Mouse (Mus musculus): ENCODE measurements at regions not wholly inside any gene's neighbourhood (a gene's known extent, or its start where the extent isn't known, plus 50 kb on each side); places are given as distances from the start of the nearest gene placed in this dataset.

- no peaks in the 10 kb centered on the region for H3K27me3 ChIP-seq (ENCODE audit: control insufficient read depth, insufficient read depth, low read depth, low read length)
- no peak overlapping the region for H3K4me2 ChIP-seq (ENCODE audit: low read depth, low read length)
- H3K36me3 ChIP-seq (ENCODE audit: control insufficient read depth, insufficient read depth), result no peaks in the 10 kb centered on the region
- H3K4me1 ChIP-seq (ENCODE audit: control insufficient read depth, low read depth, low read length), result no peaks in the 10 kb centered on the region; the same call in 1 of the 2 replicates
- no peak for ATAC-seq (ENCODE audit: low read depth)
- H3K4me3 ChIP-seq (ENCODE audit: low read depth, low read length), result no peak overlapping the region
- 21% methylated on average over 9 of the region's 9 CpGs for WGBS (ENCODE audit: insufficient replicate concordance)
- no peak overlapping the region for H3K9ac ChIP-seq (ENCODE audit: low read depth, low read length)
- H3K9me3 ChIP-seq (replicated peaks; ENCODE audit: control insufficient read depth, low read length), result no peaks in the 10 kb centered on the region
- no peak overlapping the region for H3K27ac ChIP-seq (ENCODE audit: low read length)
Measured at GRCm38 (mm10) chr6:100376656-100377055, 89.4 kb upstream of the Rybp start.

- Histone ChIP-seq H3K27ac (ENCODE audit: low read length) (no peak overlapping the region), H3K36me3 (ENCODE audit: control insufficient read depth, insufficient read depth) (no peaks in the 10 kb centered on the region), H3K9ac (ENCODE audit: low read depth, low read length) (no peak overlapping the region), H3K9me3 (replicated peaks; ENCODE audit: control insufficient read depth, low read length) (no peaks in the 10 kb centered on the region), H3K27me3 (ENCODE audit: control insufficient read depth, insufficient read depth, low read depth, low read length) (no peaks in the 10 kb centered on the region), H3K4me2 (ENCODE audit: low read depth, low read length) (no peak overlapping the region), H3K4me3 (ENCODE audit: low read depth, low read length) (no peak overlapping the region), H3K4me1 (ENCODE audit: control insufficient read depth, low read depth, low read length) (no peaks in the 10 kb centered on the region; the same call in 1 of the 2 replicates)
- WGBS (ENCODE audit: insufficient replicate concordance), result 88% methylated on average over 1 of the region's 1 CpGs
- ATAC-seq (ENCODE audit: low read depth), result no peak
Measured at GRCm38 (mm10) chr6:100370828-100371227, 83.5 kb upstream of the Rybp start.

- 32% methylated on average over 5 of the region's 5 CpGs for WGBS (ENCODE audit: insufficient replicate concordance)
- Histone ChIP-seq H3K9me3 (replicated peaks; ENCODE audit: control insufficient read depth, low read length) (no peaks in the 10 kb centered on the region), H3K4me3 (ENCODE audit: low read depth, low read length) (no peak overlapping the region), H3K9ac (ENCODE audit: low read depth, low read length) (no peak overlapping the region), H3K4me2 (ENCODE audit: low read depth, low read length) (no peak overlapping the region), H3K4me1 (ENCODE audit: control insufficient read depth, low read depth, low read length) (no peaks in the 10 kb centered on the region; the same call in 1 of the 2 replicates), H3K27me3 (ENCODE audit: control insufficient read depth, insufficient read depth, low read depth, low read length) (no peaks in the 10 kb centered on the region), H3K27ac (ENCODE audit: low read length) (no peak overlapping the region), H3K36me3 (ENCODE audit: control insufficient read depth, insufficient read depth) (no peaks in the 10 kb centered on the region)
- ATAC-seq (ENCODE audit: low read depth), result no peak
Measured at GRCm38 (mm10) chr6:100370358-100370757, 83.1 kb upstream of the Rybp start.

DNA sequence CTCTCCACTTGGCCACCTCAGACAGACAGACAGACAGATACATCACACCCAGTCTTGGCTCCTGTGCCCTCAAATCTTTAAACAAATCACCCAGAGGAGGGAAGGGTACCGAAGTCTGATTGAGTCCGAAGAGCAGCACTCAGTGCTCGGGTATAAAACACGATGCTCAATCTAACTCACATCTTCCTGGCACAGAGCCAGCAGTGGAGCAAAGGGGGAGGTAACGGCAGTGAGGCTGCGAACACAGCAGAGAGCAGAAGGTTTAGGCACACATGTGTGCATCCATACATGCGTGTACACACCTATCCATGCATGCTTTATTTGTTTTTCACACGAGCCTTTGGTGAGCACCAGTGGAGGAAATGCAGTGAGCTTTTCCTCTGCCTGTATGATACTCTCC, 78.9 kb upstream of the Rybp start:
- Histone ChIP-seq H3K36me3 (ENCODE audit: control insufficient read depth, insufficient read depth) (no peaks in the 10 kb centered on the region), H3K9ac (ENCODE audit: low read depth, low read length) (no peak overlapping the region), H3K9me3 (replicated peaks; ENCODE audit: control insufficient read depth, low read length) (no peaks in the 10 kb centered on the region), H3K4me2 (ENCODE audit: low read depth, low read length) (no peak overlapping the region), H3K4me1 (ENCODE audit: control insufficient read depth, low read depth, low read length) (no peaks in the 10 kb centered on the region), H3K4me3 (ENCODE audit: low read depth, low read length) (no peak overlapping the region), H3K27ac (ENCODE audit: low read length) (no peak overlapping the region), H3K27me3 (ENCODE audit: control insufficient read depth, insufficient read depth, low read depth, low read length) (no peaks in the 10 kb centered on the region)
- WGBS (ENCODE audit: insufficient replicate concordance), result 37% methylated on average over 8 of the region's 8 CpGs
- ATAC-seq (ENCODE audit: low read depth), result no peak

DNA sequence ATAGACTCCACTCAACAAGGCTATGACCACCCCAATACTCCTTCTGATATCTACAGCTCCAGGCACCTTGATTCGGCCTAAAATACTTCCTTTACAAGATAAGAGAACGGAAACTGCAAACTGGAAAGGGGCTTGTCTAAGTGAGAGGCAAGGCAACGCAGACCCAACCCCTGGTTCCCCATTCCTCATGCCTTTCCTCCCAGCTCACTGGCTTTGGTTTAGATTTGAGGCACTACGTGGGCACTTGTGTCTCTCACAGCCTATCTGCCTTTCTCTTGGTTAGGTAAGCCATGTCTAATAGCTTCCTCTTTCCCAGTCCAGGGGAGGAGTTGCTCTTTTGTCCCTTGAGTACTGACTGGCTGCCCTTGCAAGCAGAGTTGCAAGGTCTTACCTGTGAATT, 78.5 kb upstream of the Rybp start:
- no peak overlapping the region for H3K4me3 ChIP-seq (ENCODE audit: low read depth, low read length)
- no peaks in the 10 kb centered on the region for H3K27me3 ChIP-seq (ENCODE audit: control insufficient read depth, insufficient read depth, low read depth, low read length)
- no peak overlapping the region for H3K4me2 ChIP-seq (ENCODE audit: low read depth, low read length)
- no peaks in the 10 kb centered on the region for H3K36me3 ChIP-seq (ENCODE audit: control insufficient read depth, insufficient read depth)
- no peak for ATAC-seq (ENCODE audit: low read depth)
- H3K9me3 ChIP-seq (replicated peaks; ENCODE audit: control insufficient read depth, low read length), result no peaks in the 10 kb centered on the region
- H3K27ac ChIP-seq (ENCODE audit: low read length), result no peak overlapping the region
- no peaks in the 10 kb centered on the region for H3K4me1 ChIP-seq (ENCODE audit: control insufficient read depth, low read depth, low read length)
- no peak overlapping the region for H3K9ac ChIP-seq (ENCODE audit: low read depth, low read length)
- 15% methylated on average over 4 of the region's 4 CpGs for WGBS (ENCODE audit: insufficient replicate concordance)

- WGBS (ENCODE audit: insufficient replicate concordance), result 69% methylated on average over 5 of the region's 5 CpGs
- H3K27ac ChIP-seq (ENCODE audit: low read length), result no peak overlapping the region
- ATAC-seq (ENCODE audit: low read depth), result no peak
- no peak overlapping the region for H3K4me2 ChIP-seq (ENCODE audit: low read depth, low read length)
- no peaks in the 10 kb centered on the region for H3K27me3 ChIP-seq (ENCODE audit: control insufficient read depth, insufficient read depth, low read depth, low read length)
- no peaks in the 10 kb centered on the region for H3K9me3 ChIP-seq (replicated peaks; ENCODE audit: control insufficient read depth, low read length)
- no peaks in the 10 kb centered on the region for H3K4me1 ChIP-seq (ENCODE audit: control insufficient read depth, low read depth, low read length)
- H3K9ac ChIP-seq (ENCODE audit: low read depth, low read length), result no peak overlapping the region
- H3K36me3 ChIP-seq (ENCODE audit: control insufficient read depth, insufficient read depth), result no peaks in the 10 kb centered on the region
- no peak overlapping the region for H3K4me3 ChIP-seq (ENCODE audit: low read depth, low read length)
Measured at GRCm38 (mm10) chr6:100363683-100364082, 76.4 kb upstream of the Rybp start.

DNA sequence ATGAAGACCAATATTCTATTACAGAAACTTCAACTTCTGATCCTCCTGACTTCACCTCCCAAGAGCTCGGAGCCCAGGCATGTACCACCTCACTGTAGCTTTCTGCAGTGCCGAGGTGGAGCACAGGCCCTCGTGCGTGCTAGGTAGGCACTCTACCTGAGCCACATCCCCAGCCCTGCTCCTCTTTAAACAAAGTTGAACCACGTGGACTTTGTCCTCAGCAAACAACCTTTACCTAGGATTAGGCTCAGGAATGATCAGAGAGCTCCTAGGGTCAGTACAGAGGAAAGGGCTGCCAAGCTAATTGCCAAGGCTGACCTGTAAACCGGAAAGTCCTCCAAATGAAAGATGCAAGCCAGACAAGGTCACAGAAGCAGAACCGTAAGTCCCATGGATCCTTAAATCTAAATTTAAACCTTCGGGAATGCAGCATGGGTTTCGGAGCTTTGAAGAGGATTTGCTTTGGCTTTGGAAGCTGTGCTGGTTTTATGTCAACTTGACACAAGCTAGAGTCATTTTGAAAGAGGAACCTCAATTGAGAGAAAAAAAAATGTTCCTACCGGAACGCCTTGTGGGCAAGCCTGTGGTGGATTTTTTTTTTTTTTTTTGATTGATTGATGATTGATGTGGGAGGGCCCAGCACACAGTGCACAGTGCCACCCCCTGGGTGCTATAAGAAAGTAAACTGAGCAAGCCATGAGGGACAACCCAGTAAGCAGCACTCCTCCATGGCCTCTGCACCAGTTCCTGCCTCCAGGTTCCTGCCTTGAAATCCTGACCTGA, 69.5 kb upstream of the Rybp start:
- H3K4me2 ChIP-seq (ENCODE audit: low read depth, low read length), result peak overlapping the region; percentile 17; the same call in 1 of the 2 replicates
- H3K9ac ChIP-seq (ENCODE audit: low read depth, low read length), result no peak overlapping the region

DNA sequence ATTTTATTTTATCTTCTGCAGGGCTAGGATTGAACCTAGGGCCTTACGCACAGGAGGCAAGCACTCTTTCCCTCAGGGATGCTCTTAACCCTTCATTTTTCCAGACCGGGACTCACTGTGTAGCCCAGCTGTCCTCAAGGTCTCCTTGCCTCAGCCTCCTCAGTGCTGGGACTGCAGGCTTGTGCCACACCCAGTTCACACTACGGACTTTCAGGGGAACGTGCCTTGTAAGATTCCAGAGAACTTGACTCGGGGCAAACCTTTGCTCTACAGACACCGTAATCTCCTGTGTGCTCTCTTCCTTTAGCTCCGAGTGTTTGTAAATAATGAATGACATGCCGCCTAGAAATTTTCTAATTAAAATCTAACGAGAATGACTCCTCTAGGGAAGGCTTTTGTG, 68.6 kb upstream of the Rybp start:
- ATAC-seq (ENCODE audit: low read depth), result no peak
- H3K4me3 ChIP-seq (ENCODE audit: low read depth, low read length), result no peak overlapping the region
- no peaks in the 10 kb centered on the region for H3K9me3 ChIP-seq (replicated peaks; ENCODE audit: control insufficient read depth, low read length)
- H3K4me2 ChIP-seq (ENCODE audit: low read depth, low read length), result no peak overlapping the region
- no peaks in the 10 kb centered on the region for H3K27me3 ChIP-seq (ENCODE audit: control insufficient read depth, insufficient read depth, low read depth, low read length)
- H3K27ac ChIP-seq (ENCODE audit: low read length), result no peak overlapping the region
- no peaks in the 10 kb centered on the region for H3K36me3 ChIP-seq (ENCODE audit: control insufficient read depth, insufficient read depth)
- WGBS (ENCODE audit: insufficient replicate concordance), result 67% methylated on average over 9 of the region's 9 CpGs
- H3K4me1 ChIP-seq (ENCODE audit: control insufficient read depth, low read depth, low read length), result no peaks in the 10 kb centered on the region; the same call in 1 of the 2 replicates
- no peak overlapping the region for H3K9ac ChIP-seq (ENCODE audit: low read depth, low read length)

More for the DNA sequence above, 69.5 kb upstream of the Rybp start:
- Histone ChIP-seq H3K27ac (ENCODE audit: low read length) (peak overlapping the region; percentile 13), H3K4me1 (ENCODE audit: control insufficient read depth, low read depth, low read length) (no peaks in the 10 kb centered on the region; the same call in 1 of the 2 replicates), H3K36me3 (ENCODE audit: control insufficient read depth, insufficient read depth) (no peaks in the 10 kb centered on the region), H3K4me3 (ENCODE audit: low read depth, low read length) (peak overlapping the region; percentile 11), H3K9me3 (replicated peaks; ENCODE audit: control insufficient read depth, low read length) (no peaks in the 10 kb centered on the region), H3K27me3 (ENCODE audit: control insufficient read depth, insufficient read depth, low read depth, low read length) (no peaks in the 10 kb centered on the region)
- peak; percentile 92 for ATAC-seq (ENCODE audit: low read depth)
- 42% methylated on average over 11 of the region's 11 CpGs for WGBS (ENCODE audit: insufficient replicate concordance)

DNA sequence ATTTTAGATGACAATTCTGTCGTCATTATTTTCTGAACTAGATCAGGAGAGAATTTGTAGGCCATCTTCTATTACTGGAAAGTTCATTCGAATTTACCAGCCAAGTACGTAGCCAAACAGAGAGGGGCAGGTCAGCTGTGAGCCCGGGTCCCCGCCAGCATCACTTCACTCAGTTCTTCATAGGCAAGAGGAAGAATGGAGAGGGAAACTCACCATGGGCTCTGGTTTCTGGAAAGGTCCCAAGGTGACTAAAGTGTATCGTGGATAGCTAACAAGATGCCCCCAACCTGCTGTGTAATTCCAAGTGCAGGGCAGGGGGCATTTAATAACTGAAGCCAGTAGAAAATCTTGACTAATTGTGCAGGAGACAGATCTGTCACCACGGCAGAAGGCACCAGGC, 60.2 kb upstream of the Rybp start:
- H3K4me3 ChIP-seq (ENCODE audit: low read depth, low read length), result no peak overlapping the region
- no peak overlapping the region for H3K9ac ChIP-seq (ENCODE audit: low read depth, low read length)
- no peak overlapping the region for H3K27ac ChIP-seq (ENCODE audit: low read length)
- H3K36me3 ChIP-seq (ENCODE audit: control insufficient read depth, insufficient read depth), result no peaks in the 10 kb centered on the region
- no peaks in the 10 kb centered on the region for H3K27me3 ChIP-seq (ENCODE audit: control insufficient read depth, insufficient read depth, low read depth, low read length)
- WGBS (ENCODE audit: insufficient replicate concordance), result 65% methylated on average over 7 of the region's 7 CpGs
- H3K4me1 ChIP-seq (ENCODE audit: control insufficient read depth, low read depth, low read length), result no peaks in the 10 kb centered on the region
- H3K9me3 ChIP-seq (replicated peaks; ENCODE audit: control insufficient read depth, low read length), result no peaks in the 10 kb centered on the region
- ATAC-seq (ENCODE audit: low read depth), result no peak
- no peak overlapping the region for H3K4me2 ChIP-seq (ENCODE audit: low read depth, low read length)
